Mouse (Mus musculus) gonadal fat pad, adult 2 months (tissue): ENCODE results near the gene Siglece. TPM values are rescaled to one million over a fixed set of nuclear protein-coding genes. Genes with fewer than 3 reads are reported as not detected.

Experiments
- DNase-seq: peaks from one replicate; pipeline ENCODE4 v3.0.0-alpha.2; 2012; ENCODE audit warnings: low read depth
- polyA plus RNA-seq: library from polyadenylated mRNA; depleted of rRNA; stranded (reverse); fragments of >200 nt; gene quantifications from 2 replicates; pipeline ENCODE4 v1.2.3, GENCODE M21; 2012; rRNA removed

The Siglece gene
- polyA plus RNA-seq, 1 experiment = 3.1 TPM

DNA sequence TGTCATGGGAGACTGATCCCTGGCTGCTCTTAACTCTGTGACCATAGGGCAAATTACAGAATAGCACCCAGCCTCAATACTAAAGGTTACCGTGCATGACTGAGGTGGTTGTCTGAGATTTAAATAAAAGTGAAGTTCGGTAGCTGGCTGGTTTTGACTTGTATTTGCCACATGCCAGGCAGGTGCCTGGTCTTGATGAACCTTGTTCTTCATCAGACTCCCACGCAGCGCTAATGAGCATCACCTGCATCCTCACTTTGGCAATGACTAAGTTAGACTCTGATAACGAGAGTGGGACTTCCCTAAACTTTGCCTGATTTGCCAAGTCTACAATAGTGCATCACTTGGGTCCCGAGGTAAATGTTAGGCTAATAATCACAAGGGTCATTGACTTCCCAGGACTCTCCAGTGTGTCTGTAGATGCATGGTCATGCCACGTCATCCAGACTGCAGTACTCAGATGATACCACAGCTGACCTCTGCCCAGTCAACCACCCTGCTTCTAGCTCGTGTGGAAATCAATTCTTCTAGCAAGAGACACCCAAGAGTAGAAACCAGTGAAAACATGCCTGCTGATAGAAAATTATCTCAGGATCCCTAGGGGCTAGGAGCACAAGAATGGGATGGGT, 34.1 kb downstream of the Siglece start:
- no peak for DNase-seq

DNA sequence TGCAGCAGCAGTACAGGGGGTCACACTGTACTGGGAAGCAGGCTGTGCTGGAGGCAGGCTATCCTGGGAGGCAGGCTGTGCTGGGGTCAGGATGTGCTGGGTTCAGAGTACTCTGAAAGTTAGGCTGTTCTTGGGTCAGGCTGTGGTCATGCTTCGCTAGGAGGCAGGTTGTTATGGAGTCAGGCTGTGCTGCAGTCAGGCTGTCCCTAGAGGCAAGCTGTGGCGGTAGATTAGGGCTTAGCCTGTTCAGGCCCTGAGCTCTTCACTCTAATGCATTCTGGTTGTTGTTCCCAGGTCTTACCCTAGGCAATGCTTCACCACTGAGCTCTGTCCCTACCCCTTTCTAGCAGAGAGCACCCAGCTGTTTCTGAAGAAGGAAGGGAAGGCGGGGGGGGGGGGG, 34.9 kb downstream of the Siglece start:
- DNase-seq = no peak

DNA sequence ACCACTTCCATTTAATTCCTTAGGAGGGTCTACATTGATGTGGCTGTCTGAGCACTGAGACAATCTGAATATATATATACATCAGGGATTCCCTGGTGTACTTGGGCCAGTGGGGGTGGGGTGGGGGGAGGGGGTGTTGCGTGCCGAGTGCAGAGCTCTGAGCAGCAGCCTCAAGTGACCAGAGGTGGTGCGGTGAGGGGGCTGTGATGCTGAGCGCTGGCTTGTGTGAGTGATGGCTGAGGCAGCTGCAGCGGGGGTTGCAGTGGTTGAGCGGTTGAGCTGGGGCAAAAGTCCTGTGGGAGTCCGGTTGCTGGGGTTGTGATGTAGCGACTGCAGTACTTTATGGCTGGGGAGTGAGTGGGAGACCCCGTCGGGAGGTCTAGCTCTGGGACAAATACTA, 36.1 kb downstream of the Siglece start:
- DNase-seq = no peak

DNA sequence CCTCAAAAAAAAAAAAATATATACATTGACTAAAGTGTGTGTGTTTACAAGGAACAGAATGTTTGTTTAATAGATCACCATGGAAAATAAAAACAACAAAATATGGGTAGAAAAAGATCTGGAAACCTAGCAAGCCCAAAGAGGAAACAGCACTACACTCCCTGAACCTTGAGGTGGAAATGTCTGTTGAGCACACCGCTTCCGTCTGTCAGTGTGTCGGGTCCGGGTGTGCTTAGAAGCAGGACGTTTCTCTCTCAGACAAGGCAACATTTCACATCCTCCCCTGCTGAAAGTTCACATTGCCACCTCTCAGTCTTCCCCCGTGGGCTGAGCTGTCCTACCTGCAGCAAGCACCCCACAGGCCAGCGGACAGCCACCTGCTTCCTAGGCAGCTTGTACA, 37.0 kb downstream of the Siglece start:
- DNase-seq = no peak

DNA sequence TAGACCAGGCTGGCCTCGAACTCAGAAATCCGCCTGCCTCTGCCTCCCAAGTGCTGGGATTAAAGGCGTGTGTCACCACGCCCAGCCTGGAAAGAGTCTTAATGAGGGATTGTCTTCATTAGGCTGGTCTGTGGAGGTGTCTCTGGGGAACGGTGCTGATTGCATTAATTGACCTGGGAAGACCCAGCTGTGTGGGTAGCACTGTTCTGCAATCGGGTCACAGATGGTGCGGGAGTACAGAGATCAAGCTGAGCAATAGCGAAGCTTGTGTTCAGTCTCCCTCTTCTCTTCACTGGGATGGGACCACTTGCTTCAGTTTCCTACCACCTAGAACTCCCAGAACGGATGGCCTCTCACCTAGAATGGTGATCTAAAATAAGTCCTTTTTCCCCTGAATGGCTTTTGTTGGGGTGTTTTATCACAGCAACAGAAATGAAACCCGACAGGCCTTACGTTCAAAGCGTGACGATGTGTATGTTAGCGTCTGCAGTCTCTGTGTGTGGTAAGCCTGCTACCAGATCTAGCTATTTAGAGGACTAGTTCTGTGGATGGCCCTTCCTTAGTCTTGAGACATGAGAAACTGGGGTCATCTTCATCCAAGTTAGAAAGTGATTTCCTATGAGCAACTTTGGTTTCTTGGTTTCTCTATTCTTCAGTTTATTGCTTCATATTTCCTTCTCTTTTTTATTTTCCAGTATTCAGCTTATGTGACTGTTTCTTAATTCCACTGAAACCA, 46.0 kb downstream of the Siglece start:
- no peak for DNase-seq

DNA sequence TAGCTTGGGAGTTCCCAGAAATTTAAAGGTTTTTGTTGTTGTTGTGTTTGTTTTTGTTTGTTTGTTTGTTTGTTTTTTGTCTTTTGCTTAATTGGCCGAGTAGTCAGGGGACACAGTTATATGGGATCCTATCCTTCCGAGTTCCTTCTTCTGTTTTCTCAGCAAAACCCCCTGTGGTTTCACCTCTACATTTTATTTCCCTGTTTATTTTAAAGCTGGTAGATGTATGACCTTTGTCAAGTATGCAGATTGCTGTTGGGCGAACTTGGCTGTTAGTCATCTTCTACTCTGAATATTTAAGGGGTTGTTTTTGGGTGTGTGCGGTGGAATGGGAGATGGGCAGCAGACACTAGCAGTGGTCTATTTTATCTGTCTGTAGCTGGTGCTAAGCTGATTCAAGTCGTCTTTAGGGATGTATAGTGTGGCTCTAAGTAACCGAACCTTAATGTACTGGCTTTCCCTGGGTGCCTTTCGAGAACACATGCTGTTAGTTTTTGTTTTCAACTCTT, 51.6 kb downstream of the Siglece start:
- DNase-seq = no peak

DNA sequence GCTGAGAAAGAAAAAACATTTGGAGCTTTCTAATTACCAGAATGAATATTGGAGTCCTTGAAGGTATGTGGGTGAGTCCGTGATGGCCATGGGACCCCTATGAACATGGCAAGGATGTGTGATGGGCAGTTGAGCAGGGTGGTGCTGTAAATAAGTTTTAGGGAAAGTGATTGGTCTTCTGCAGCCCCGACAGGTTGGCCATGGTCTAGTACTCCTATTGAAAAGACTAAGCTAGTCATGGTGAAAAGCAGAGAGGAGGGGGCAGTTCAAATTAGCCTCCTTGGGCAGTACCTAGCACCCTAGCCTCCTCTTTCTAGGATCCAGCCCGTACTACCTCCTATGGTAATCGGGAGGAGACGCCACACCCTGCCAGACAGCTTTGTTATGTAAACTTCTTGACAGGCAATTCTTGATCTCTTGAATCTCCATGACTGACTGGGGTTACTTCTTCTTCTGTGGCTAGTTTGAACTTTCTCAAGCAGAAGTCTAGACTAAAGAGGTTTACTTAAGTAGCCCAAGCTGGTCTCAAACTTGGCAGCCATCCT, 52.1 kb downstream of the Siglece start:
- DNase-seq = no peak

DNA sequence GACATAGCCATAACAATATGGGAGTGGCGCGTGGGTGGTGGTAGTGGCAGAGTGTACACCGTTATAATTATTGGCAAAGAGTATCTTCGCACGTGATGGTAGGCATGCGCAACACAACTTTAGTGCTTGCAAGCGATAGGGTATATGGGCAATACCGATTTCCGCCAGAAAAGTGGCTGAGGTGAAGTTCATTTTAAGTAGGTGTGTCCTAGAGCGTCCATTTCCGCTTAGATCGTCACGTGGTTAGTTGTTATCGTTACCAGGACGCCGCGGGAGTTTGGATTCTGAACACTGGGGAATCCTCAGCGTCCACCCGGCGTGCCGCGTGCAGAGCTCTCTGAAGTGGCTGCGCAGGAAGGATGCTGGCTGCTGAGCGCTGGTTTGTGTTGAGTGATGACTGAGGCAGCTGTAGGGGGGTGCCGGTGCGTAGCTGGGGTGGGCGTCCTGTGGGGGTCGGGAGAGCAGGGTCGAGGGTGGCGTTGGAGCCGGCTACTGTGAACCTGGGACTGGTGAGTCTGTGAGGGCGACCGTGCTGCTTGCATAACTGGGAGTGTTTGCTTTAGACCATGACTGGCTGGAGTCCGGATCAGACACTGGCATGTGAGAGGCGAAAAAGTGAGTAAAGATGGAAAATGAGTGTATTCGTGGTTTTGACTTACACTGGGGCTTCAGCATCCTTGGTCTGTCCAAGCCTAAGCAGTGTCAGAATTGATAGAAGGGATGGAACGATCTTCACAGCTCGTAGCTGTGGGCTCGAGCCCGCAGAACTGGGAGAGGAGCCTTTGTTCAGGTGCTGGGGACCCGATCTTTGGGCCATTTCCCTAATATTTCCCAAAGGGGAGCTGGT, 52.8 kb downstream of the Siglece start, which contains the start of gene Zfp819:
Zfp819 (plus strand) TSS at position 274 of the 847 bp plus-strand sequence.
- DNase-seq = no peak

DNA sequence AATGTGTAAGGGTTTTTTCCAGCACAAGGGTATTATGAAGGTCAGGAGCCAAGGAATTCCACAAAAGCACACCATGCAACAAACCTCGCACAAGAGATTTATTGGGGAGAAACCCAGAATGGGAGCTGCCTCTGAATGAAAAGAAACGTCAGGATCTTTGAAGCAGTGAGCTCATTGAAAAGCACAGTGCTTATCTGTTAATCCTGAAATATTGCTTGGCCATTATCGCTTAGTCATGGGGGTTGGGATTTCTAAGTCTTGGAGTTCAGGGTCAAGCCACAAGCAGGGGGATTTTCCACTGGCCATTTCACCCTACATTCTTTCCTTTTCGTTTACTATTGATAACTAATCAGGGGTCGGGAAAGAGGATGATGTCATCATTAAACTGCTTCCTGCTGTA, 58.1 kb downstream of the Siglece start:
- no peak for DNase-seq

Other genes with a start within 250 kb of the Siglece start
- 0.04 TPM in 1 of 2 replicates, not detected in the other for gene Lim2, start 232.5 kb downstream of the Siglece start, polyA plus RNA-seq
- gene Nkg7, start 223.1 kb downstream of the Siglece start, polyA plus RNA-seq = 3.1 and 4.1 TPM in 2 replicates
- 0.27 and 0.38 TPM in 2 replicates for gene Cldnd2, start 219.4 kb downstream of the Siglece start, polyA plus RNA-seq
- 171 and 189 TPM in 2 replicates for gene Etfb, start 216.1 kb downstream of the Siglece start, polyA plus RNA-seq
- gene Gm45233, start 216.0 kb downstream of the Siglece start, polyA plus RNA-seq = 3.0 and 3.3 TPM in 2 replicates
- 4.7 and 5.2 TPM in 2 replicates for gene Vsig10l, start 197.0 kb downstream of the Siglece start, polyA plus RNA-seq
- gene Iglon5, start 170.1 kb downstream of the Siglece start, polyA plus RNA-seq = 0.95 and 1.3 TPM in 2 replicates
- not detected in 2 replicates for gene 4931406B18Rik, start 154.2 kb downstream of the Siglece start, polyA plus RNA-seq
- 11.1 and 11.2 TPM in 2 replicates for gene Cd33, start 115.7 kb downstream of the Siglece start, polyA plus RNA-seq
- gene Zfp658, start 97.9 kb downstream of the Siglece start, polyA plus RNA-seq = 1.9 and 2.4 TPM in 2 replicates
- gene Zfp719, start 80.6 kb downstream of the Siglece start, polyA plus RNA-seq = 3.2 and 4.2 TPM in 2 replicates
- gene Zfp819, start 53.0 kb downstream of the Siglece start, polyA plus RNA-seq = 0.08 and 0.18 TPM in 2 replicates
- not detected in 2 replicates for gene Ceacam18, start 25.5 kb downstream of the Siglece start, polyA plus RNA-seq
- gene Ctu1, start 11.9 kb upstream of the Siglece start, polyA plus RNA-seq = 11.5 and 15.1 TPM in 2 replicates
- gene Klk14, start 30.3 kb upstream of the Siglece start, polyA plus RNA-seq = 0.13 TPM in 1 of 2 replicates, not detected in the other
- 0.22 and 0.38 TPM in 2 replicates for gene Klk13, start 52.4 kb upstream of the Siglece start, polyA plus RNA-seq
- not detected in 2 replicates for gene Klk12, start 108.7 kb upstream of the Siglece start, polyA plus RNA-seq
- gene Klk11, start 114.4 kb upstream of the Siglece start, polyA plus RNA-seq = 0.28 TPM in 1 of 2 replicates, not detected in the other
- gene Klk10, start 120.9 kb upstream of the Siglece start, polyA plus RNA-seq = 0.67 and 1.1 TPM in 2 replicates
- not detected in 2 replicates for gene Klk9, start 131.7 kb upstream of the Siglece start, polyA plus RNA-seq
- 1.1 and 1.6 TPM in 2 replicates for gene Klk8, start 137.4 kb upstream of the Siglece start, polyA plus RNA-seq
- gene Klk7, start 151.1 kb upstream of the Siglece start, polyA plus RNA-seq = not detected in 2 replicates
- not detected in 2 replicates for gene Klk6, start 164.3 kb upstream of the Siglece start, polyA plus RNA-seq
- not detected in 2 replicates for gene Klk5, start 181.8 kb upstream of the Siglece start, polyA plus RNA-seq
- not detected in 2 replicates for gene Klk4, start 221.0 kb upstream of the Siglece start, polyA plus RNA-seq